25 mouse cellular contexts compared by ENCODE assay signal in the genomic region with DNA sequence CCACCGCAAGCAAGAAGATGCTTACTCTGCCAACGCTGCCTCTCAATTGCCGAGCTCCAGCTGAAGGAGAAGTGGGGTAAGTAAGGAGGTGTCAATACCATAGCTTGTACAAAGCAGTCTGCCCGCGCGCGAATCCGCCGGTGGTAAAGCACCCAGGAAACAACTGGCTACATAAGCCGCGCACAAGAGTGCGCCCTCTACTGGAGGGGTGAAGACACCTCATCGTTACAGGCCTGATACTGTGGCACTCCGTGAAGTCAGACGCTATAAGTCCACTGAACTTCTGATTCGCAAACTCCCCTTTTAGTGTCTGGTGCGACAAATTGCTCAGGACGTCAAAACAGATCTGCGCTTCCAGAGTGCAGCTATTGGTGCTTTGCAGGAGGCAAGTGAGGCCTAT. TPM values are rescaled to one million over a fixed set of nuclear protein-coding genes. Genes with fewer than 3 reads are reported as not detected.
DNase-seq lines count a peak whose midpoint lies in the region; ATAC-seq and TF ChIP-seq lines count a peak whose summit lies in the region.
"Had no signal": no experiment of that assay in that cellular context is flagged by ENCODE, and none has a peak within 500 bp of the region (broad histone marks: within the 10 kb centered on the region; RNA-seq: fewer than 3 reads in every experiment).

No protein-coding gene starts in this region.

- H3K4me1 ChIP-seq in liver, embryonic 14.5 days (replicated peaks; ENCODE audit: control insufficient read depth in 2 of 2, insufficient read depth in 2 of 2, low read length in 1 of 2) = no peaks in the 10 kb centered on the region
- no peaks in the 10 kb centered on the region for H3K4me1 ChIP-seq in CH12.LX (ENCODE audit: control insufficient read depth in 1 of 2, insufficient read depth in 2 of 2)

- no peak overlapping the region for H3K4me2 ChIP-seq in liver, embryonic 14.5 days (ENCODE audit: low read depth)
- H3K4me2 ChIP-seq in CH12.LX (ENCODE audit: insufficient read depth, low read depth, poor library complexity, severe bottlenecking) = no peak overlapping the region
- H3K4me2 ChIP-seq: hindbrain, embryonic 13.5 days; liver, embryonic 11.5 days; midbrain, embryonic 11.5 days had no signal

- no peak for TF ChIP-seq EP300 in liver, embryonic 14.5 days (IDR thresholded peaks at IDR 0.05; ENCODE audit: low read depth)
- TF ChIP-seq EP300 in CH12.LX (IDR thresholded peaks at IDR 0.05; ENCODE audit: low read length) = no peak

- WGBS in liver, embryonic 14.5 days (ENCODE audit: insufficient replicate concordance) = 77% methylated on average over 19 of the region's 19 CpGs

- no peak for TF ChIP-seq RAD21 in CH12.LX (IDR thresholded peaks at IDR 0.05; ENCODE audit: low read depth, low read length)

- DNase-seq in gastrocnemius, adult 2 months = peak; percentile 12
- no peak for DNase-seq in gastrocnemius, postnatal 36 days
- no peak for DNase-seq in liver, embryonic 14.5 days (ENCODE audit: low read depth in 3 of 3, low spot score in 3 of 3)
- DNase-seq in liver (no peak), CH12.LX (ENCODE audit: extremely low read depth) (no peak), Patski (ENCODE audit: low read depth, low spot score) (no peak)
- DNase-seq in right cerebral cortex, postnatal 36 days (ENCODE audit: low spot score in 2 of 2) = no peak
- no peak for DNase-seq in cerebellum, adult 9-11 months
- DNase-seq: adrenal gland, postnatal 14 days; cerebellum, adult 9-10 months; gastrocnemius, postnatal 25 days; heart, postnatal 14 days; kidney, adult 11 months; kidney, postnatal 25 days; left cerebral cortex, postnatal 4 days; lung, postnatal 4 days; thymus, adult 2 months had no signal

- CTCF ChIA-PET in Patski (lab: Charles Lee) = no interaction called here

- H3K9me3 ChIP-seq in liver, embryonic 14.5 days (ENCODE audit: control insufficient read depth, low read length) = no peaks in the 10 kb centered on the region
- peaks cover 2% of the 10 kb centered on the region for H3K9me3 ChIP-seq in CH12.LX (replicated peaks; ENCODE audit: low read length)
- H3K9me3 ChIP-seq: heart, embryonic 10.5 days; hindbrain, embryonic 13.5 days had no signal

- no peaks in the 10 kb centered on the region for H3K79me2 ChIP-seq in CH12.LX (replicated peaks; ENCODE audit: control insufficient read depth, extremely low read depth, insufficient read depth, poor library complexity, severe bottlenecking)

- H3K27me3 ChIP-seq in liver, embryonic 14.5 days (ENCODE audit: control insufficient read depth, insufficient read depth, low read length) = no peaks in the 10 kb centered on the region; the same call in 1 of the 2 replicates
- H3K27me3 ChIP-seq in CH12.LX (replicated peaks) (peaks cover 42% of the 10 kb centered on the region), Patski (no peaks in the 10 kb centered on the region)

- intact Hi-C loops in gastrocnemius, adult 2 months (cut with DNase I) = no loop called here
- intact Hi-C loops in gastrocnemius, postnatal 36 days (cut with DNase I) = no loop called here

- in situ Hi-C loops in CH12.LX (cut with MboI; ENCODE audit: low pct_ligation_motif_present, low pct_unique_long_range_greater_than_20kb, low sequenced_read_pairs) = loop anchor here (10.0 kb wide), 1 partner anchor 198 kb away; no protein-coding TSS in a partner anchor
- in situ Hi-C loops in Patski (cut with MboI; ENCODE audit: low pct_unique_long_range_greater_than_20kb) = no loop called here

- POLR2A ChIA-PET in Patski (lab: Charles Lee) = no interaction called here

- TF ChIP-seq CTCF in gastrocnemius, adult 2 months (IDR thresholded peaks at IDR 0.05) = no peak
- peak; percentile 68 for TF ChIP-seq CTCF in liver, embryonic 14.5 days (IDR thresholded peaks at IDR 0.05; ENCODE audit: low read depth)
- peak; percentile 14 to 21; a peak in 2 of 4 replicates for TF ChIP-seq CTCF in CH12.LX (conservative IDR thresholded peaks at IDR 0.05 in 1 of 2, IDR thresholded peaks at IDR 0.05 in 1 of 2; ENCODE audit: low read depth in 2 of 2, low read length in 2 of 2)
- TF ChIP-seq CTCF in Patski (IDR thresholded peaks at IDR 0.05) = peak; percentile 39

- dilution Hi-C loops in CH12.LX (cut with MboI; ENCODE audit: extremely low pct_ligation_motif_present, extremely low pct_unique_long_range_greater_than_20kb, low sequenced_read_pairs) = no loop called here

- ATAC-seq in liver, embryonic 14.5 days (ENCODE audit: insufficient read depth) = no peak
- no peak for ATAC-seq in Patski

- no peak overlapping the region for H3K4me3 ChIP-seq in gastrocnemius, adult 2 months
- H3K4me3 ChIP-seq in liver, embryonic 14.5 days (ENCODE audit: insufficient read depth in 1 of 2, low read depth in 2 of 2, low read length in 2 of 2) = no peak overlapping the region
- no peak overlapping the region for H3K4me3 ChIP-seq in CH12.LX (replicated peaks in 1 of 3; ENCODE audit: low read depth in 2 of 3, low read length in 2 of 3, poor library complexity in 1 of 3)
- H3K4me3 ChIP-seq: heart, embryonic 10.5 days; hindbrain, embryonic 13.5 days; myocyte had no signal

- no peak overlapping the region for H3K9ac ChIP-seq in liver, embryonic 14.5 days (replicated peaks)
- no peak overlapping the region for H3K9ac ChIP-seq in CH12.LX (ENCODE audit: insufficient read depth, low read depth)
- H3K9ac ChIP-seq: hindbrain, embryonic 13.5 days had no signal

- TF ChIP-seq POLR2A in CH12.LX (IDR thresholded peaks at IDR 0.05; ENCODE audit: low read depth, low read length) = no peak

- H3K36me3 ChIP-seq in liver, embryonic 14.5 days (replicated peaks; ENCODE audit: control insufficient read depth, insufficient read depth, low read depth) = no peaks in the 10 kb centered on the region
- H3K36me3 ChIP-seq in CH12.LX (replicated peaks in 1 of 2; ENCODE audit: control insufficient read depth in 1 of 2, insufficient read depth in 1 of 2, low read length in 1 of 2) = no peaks in the 10 kb centered on the region
- H3K36me3 ChIP-seq: heart, embryonic 10.5 days; hindbrain, embryonic 13.5 days had no signal

- no peak overlapping the region for H3K27ac ChIP-seq in gastrocnemius, adult 2 months
- no peak overlapping the region for H3K27ac ChIP-seq in liver, embryonic 14.5 days
- H3K27ac ChIP-seq in CH12.LX (ENCODE audit: insufficient read depth, low read depth) = no peak overlapping the region
- H3K27ac ChIP-seq: heart, embryonic 10.5 days; hindbrain, embryonic 13.5 days had no signal

TF ChIP-seq in CH12.LX, 34 proteins besides CTCF, POLR2A, EP300 and RAD21:
- no peak for TF ChIP-seq MAFK (IDR thresholded peaks at IDR 0.05; ENCODE audit: insufficient replicate concordance, low read length)
- no peak for TF ChIP-seq SMC3 (IDR thresholded peaks at IDR 0.05; ENCODE audit: low read depth, low read length)
- no peak for TF ChIP-seq JUND (conservative IDR thresholded peaks at IDR 0.05; ENCODE audit: low read depth, low read length)
- no peak for TF ChIP-seq NELFE (IDR thresholded peaks at IDR 0.05; ENCODE audit: low read depth, low read length)
- TF ChIP-seq GABPA (IDR thresholded peaks at IDR 0.05; ENCODE audit: insufficient replicate concordance, low read depth, low read length) = no peak

RNA-seq across cellular contexts. Expression of a gene that starts 18.5 kb away (rescaled TPM):
- not detected for total RNA-seq in gastrocnemius, adult 2 months (2021)
- not detected for total RNA-seq in gastrocnemius, postnatal 36 days (2021)
- 2.5 and 2.7 TPM in 2 replicates for polyA plus RNA-seq in liver, embryonic 14.5 days (2012; rRNA removed)
- 2.3 and 4.0 TPM in 2 replicates for polyA plus RNA-seq in liver, embryonic 14.5 days (2014; fragmentation: Nextera tagmentation; extraction: Ambion mirVana)
- total RNA-seq in CH12.LX (2012; rRNA removed) (not detected in 2 replicates), CH12.LX (2014; rRNA removed) (not detected in 2 replicates)
- polyA plus RNA-seq in CH12.LX (2012; ENCODE audit: insufficient read length, low read depth) (not detected in 2 replicates), Patski (2021) (1.4 TPM)
- total RNA-seq: adrenal gland, postnatal 14 days; gastrocnemius, postnatal 25 days; heart, postnatal 14 days; layer of hippocampus, postnatal 14 days; left cerebral cortex, postnatal 4 days; neutrophil, adult 5-6 weeks had no signal
- polyA plus RNA-seq: embryonic facial prominence, embryonic 14.5 days; heart, embryonic 10.5 days; hindbrain, embryonic 13.5 days; midbrain, embryonic 11.5 days; myocyte had no signal

RNA-seq across cellular contexts. Expression of a gene that starts 41.0 kb away (rescaled TPM):
- total RNA-seq in gastrocnemius, adult 2 months (2021) = 1 to 10 TPM; 4.3 to 7.4 TPM
- total RNA-seq in gastrocnemius, postnatal 36 days (2021) = 1 to 10 TPM; 4.1 to 5.6 TPM
- polyA plus RNA-seq in liver, embryonic 14.5 days (2012; rRNA removed) = 4.3 and 4.8 TPM in 2 replicates
- polyA plus RNA-seq in liver, embryonic 14.5 days (2014; fragmentation: Nextera tagmentation; extraction: Ambion mirVana) = 5.4 and 6.5 TPM in 2 replicates
- 7.6 and 7.8 TPM in 2 replicates for total RNA-seq in CH12.LX (2012; rRNA removed)
- total RNA-seq in CH12.LX (2014; rRNA removed) = 2.3 and 3.1 TPM in 2 replicates
- polyA plus RNA-seq in CH12.LX (2012; ENCODE audit: insufficient read length, low read depth) = 17.0 and 18.1 TPM in 2 replicates
- polyA plus RNA-seq in Patski (2021) = 33.2 TPM
